Mouse (Mus musculus): Measurements from ENCODE around the gene Slc12a5.

Gene Slc12a5

GRCm38 (mm10) chr2:164947930-164948329 is 12.7 kb upstream of the Slc12a5 start:
- no peak for DNase-seq

DNA sequence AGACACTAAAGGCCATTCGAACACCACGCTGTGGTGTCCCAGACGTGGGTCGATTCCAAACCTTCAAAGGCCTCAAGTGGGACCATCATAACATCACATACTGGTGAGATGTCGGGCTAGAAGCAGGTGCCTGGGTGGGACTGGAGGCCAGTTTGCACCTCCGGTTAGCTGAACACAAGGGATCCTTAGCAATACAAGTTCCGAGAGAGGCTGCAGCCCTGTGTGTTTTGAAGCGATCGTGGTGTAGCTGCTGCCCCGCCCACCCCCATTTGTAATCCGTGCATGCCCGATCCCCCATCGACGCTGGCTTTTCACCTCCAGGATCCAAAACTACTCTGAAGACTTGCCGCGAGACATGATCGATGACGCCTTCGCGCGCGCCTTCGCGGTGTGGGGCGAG is 11.6 kb upstream of the Slc12a5 start:
- no peak for DNase-seq

GRCm38 (mm10) chr2:164950501-164950900 is 10.1 kb upstream of the Slc12a5 start:
- no peak for DNase-seq

- no peak for DNase-seq
Measured at GRCm38 (mm10) chr2:164951745-164952144, 8.9 kb upstream of the Slc12a5 start.

DNA sequence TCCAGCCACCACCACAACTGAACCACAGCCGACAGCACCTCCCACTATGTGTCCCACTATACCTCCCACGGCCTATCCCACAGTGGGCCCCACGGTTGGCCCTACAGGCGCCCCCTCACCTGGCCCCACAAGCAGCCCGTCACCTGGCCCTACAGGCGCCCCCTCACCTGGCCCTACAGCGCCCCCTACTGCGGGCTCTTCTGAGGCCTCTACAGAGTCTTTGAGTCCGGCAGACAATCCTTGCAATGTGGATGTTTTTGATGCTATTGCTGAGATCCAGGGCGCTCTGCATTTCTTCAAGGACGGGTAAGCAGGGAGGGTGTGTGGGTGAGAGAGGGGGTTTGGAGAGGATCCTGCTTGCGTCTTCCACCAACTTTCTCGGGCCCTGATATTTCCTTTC is 8.2 kb upstream of the Slc12a5 start:
- DNase-seq = peak; percentile 32

DNA sequence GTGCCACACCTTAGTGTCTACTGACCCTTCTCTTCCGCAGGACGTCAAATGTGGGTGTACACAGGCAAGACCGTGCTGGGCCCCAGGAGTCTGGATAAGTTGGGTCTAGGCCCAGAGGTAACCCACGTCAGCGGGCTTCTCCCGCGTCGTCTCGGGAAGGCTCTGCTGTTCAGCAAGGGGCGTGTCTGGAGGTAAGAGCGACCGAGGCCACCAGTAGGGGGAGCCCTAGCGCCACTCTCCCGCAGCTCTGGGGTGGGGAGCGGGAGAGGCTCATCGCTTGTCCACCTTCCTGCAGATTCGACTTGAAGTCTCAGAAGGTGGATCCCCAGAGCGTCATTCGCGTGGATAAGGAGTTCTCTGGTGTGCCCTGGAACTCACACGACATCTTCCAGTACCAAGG is 7.4 kb upstream of the Slc12a5 start:
- DNase-seq = peak; percentile 80

- DNase-seq = no peak
Measured at GRCm38 (mm10) chr2:164955725-164956124, 4.9 kb upstream of the Slc12a5 start.

DNA sequence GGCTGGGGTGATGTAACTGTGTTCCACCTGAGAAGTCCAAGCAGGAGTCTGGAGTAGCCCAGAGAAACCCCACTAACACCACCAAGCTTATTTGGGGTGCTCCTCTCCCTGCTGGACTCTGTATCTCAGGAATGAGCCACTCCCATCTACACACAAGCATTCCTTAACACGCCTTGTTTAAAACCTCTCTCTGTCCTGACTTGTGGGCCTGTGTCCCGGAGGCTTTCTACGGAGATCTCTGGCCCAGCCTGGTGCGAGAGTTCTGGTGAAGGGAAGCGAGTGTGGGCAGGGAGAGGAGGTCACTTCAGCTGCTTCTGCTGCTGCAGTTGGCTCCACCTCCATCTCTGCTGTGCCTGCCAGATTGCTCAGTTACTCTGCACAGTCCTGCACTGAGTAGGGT is 4.4 kb upstream of the Slc12a5 start:
- DNase-seq = no peak

DNA sequence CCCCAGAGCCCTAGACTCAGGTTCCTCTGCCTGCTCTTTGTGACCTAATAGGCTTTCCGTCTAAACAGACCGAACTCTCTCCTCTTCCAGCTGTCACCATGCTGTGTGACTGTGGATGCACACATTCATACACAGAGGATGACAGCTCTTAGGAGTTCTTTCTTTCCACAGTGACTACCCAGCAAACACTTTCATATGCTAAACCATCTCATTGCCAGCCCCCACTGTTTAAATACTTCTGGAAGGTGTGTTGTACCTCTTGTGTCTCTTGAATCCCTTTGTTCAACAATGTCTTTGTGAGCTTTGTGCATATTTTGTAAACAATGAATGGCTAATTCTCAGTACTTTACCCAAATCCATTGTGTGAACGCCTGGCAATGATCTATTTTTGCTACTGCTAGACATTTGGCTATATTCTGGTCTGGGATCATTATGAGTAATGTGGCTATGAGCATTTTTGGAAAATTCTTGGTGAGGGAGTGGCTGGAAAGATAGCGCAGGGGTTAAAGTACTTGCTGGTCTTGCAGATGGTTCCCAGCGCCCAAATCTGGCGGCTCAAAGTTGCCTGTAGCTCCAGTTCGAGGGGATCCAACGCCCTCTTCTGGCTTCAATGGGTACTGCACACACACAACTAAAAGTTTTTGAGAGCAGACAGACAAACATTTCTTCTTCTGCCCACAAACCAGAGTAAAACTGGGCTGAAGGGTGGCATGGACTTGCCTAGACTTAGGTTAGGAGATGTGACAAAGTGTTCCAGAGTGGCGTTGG is 2.9 kb upstream of the Slc12a5 start:
- DNase-seq = no peak

DNA sequence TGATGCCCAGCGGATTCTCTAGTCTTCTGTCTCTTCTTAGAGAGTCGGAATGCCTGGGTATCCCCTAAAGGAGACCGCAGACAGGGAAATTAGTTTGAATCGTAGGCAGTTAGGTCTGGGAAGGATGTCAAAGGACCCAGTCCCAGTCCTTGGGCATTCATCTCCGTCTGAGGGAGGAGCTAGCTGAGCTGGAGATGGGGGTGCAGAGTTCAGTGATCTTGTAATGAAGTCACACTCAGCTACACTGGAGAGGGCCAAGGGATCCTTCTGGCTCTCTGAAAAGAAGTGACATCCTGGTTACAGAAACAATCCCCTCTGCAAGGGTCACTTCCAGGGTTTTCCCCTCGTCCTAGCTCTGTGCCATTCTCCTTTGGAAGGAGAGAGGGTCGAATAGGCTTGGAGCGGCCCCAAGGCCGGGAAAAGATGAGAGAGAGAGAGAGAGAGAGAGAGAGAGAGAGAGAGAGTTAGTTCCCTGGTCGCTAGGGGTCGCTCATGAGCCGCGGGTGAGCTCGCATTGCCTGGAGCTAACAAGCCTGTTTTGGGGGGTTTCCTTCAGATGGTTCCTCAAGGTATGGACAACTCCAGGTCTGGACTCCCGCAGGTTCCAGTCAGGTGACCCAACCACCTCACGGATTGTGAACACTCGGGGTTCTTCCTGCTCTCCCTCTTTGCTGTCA is 1.0 kb downstream of the Slc12a5 start:
- DNase-seq = peak; percentile 73

DNA sequence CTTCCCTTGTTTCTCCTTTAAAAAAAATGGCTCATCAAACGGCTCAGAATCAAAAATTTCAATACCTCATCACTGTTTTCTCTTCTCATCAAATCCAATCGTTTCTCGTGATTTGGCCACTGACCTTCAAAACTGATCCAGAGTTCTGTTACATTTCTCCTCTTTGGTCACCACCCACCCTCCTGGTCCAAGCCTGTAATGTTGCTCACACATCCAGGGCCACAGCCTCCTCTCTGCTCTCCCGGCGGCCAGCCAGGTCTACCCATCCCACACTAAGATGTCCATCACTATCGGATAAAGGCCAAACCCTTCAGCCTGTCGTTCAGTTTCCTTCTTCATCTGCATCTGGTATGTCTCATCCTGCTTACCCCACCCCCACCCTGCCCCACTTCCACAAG is 1.6 kb downstream of the Slc12a5 start:
- DNase-seq = no peak

- no peak for DNase-seq
Measured at GRCm38 (mm10) chr2:164964242-164964894, 3.8 kb downstream of the Slc12a5 start.

- no peak for DNase-seq
Measured at GRCm38 (mm10) chr2:164964981-164965380, 4.4 kb downstream of the Slc12a5 start.

DNA sequence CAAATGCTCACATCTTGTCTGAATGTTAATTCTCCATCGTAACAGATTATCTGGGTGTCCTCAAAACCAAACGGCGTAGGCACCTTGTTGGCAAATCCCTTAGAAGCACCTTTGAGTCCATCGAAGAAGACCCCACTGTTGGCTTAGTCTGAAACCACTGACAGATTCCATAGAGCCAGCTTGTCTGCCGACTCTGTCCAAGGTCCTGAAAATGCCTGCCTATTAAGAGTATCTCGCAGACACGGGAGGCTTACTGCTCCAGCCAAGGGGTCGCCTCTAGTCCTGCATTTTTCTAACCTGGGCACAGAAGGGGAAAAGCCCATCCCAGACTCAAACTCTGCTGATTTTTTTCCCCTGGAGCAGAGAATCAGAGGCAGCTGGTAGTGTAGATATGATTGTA is 5.8 kb downstream of the Slc12a5 start:
- peak; percentile 51 for DNase-seq

DNA sequence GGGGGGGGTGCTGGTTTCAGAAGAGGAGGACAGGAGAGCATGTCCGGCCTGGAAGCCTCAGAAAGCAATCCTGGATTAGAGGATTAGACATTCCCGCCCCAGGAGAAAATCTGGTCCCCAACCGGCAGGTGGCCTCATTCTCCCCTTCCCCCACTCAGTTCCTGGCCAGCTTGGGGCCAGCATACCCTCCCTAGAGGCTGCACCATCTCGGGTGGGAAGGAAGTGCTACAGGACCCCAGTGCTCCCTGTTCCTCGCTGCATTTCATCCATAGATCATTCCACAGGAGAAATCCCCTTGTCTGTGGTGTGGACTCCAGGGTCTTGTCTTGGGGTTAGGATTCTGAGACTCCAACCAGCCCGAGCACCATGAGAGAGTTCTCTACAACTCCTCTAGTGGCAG is 6.6 kb downstream of the Slc12a5 start:
- DNase-seq = no peak

DNA sequence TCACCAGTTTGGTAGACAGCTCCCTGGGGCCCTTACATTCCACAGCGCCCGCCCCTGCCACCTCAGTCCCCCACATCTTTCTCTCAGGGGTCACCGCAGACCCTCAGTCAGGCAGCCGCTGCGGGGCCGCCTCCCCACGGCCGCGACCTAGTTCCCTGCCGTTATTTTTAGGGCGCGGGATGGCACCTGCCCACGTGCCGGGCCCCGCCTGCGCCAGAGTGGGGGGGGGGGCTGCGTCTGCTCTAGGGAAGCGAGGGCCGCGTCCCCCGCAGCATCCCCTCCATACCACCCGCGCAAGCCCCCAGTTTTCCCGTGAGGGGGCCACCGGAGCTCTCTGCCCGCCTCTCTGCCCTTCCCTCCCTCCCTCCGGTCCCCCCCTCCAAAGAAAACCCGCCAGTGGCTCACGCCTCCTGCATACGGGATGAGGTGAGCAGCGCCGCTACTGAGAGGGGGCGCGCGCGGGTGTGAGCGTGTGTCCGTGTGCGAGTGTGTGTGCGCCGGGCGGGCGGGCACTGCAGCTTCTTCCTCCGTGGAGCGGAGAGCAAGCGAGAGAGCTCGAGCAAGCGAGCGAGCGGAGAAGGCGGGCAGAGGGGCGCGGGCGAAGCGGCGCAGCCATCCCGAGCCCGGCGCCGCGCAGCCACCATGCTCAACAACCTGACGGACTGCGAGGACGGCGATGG is 7.3 kb downstream of the Slc12a5 start:
- no peak for DNase-seq

GRCm38 (mm10) chr2:164968451-164968851 is 7.8 kb downstream of the Slc12a5 start:
- DNase-seq = peak; percentile 59

DNA sequence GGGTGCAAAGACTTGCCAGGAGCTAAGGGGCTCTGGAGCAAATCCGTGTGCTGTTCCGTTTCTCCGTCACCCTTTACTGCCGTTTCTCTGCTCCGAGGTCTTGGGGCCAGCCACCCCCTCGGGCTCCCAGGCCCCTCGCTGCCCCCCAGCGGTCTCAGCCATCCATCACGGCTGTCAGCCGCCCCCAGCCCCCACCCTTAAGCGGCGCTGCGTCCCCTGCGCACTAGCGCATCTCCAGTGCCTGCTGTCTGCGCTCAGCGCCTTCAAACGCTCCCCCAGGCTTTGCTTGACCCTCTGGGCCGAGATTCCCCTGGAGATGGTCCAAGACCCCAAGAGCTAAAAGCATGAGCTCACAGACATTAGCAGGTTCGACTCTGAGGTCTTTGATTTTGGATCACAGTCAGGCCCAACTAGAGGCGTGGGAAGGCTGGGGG is 8.8 kb downstream of the Slc12a5 start:
- no peak for DNase-seq

DNA sequence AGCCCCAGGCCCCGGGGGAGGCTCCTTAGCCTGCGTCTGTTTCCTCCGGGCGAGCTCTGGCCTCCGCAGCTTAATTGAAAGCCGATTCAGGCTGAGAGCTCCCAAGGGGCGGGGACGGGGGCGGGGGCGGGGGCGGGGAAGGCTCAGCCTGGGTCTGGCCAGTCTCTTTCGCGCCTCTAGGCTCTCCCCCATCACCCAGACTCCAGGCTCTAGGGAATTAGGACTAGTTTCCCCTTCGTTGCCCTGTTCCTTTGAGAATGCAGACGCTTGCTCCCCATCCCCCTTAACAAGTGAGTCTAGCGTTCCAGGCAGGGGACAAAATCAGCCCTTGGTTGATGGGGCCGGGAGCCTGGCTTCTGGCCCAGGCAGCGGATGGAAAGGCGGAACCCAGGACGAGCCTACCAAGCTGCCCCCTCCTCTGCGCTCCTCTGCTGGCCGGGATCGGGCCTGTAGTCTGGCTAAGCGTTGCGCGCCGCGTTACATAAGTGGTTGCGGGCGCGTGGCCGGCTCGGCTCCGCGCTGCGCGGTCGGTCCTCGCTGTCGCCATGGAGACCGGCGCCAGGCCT is 10.1 kb downstream of the Slc12a5 start:
- no peak for DNase-seq

GRCm38 (mm10) chr2:164972646-164973045 is 12.0 kb downstream of the Slc12a5 start:
- DNase-seq = no peak

DNA sequence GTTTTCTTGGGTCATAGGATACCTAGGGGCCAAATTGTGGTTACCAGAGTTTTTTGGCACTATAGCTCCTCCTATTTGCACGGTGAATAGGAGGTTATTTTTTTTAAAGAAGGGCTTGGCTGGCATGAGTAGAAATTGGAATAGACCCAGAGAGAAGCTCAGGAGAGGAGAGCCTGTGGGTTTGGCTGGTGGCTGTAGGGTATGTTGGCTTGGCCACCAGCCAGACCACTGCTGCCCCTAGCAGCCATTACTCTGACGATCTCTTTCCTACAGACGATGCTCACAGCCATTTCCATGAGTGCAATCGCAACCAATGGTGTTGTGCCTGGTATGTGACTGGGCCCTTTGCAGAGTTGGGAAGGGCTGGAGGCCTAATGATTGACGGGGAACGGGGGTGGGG is 15.0 kb downstream of the Slc12a5 start:
- DNase-seq = no peak

DNA sequence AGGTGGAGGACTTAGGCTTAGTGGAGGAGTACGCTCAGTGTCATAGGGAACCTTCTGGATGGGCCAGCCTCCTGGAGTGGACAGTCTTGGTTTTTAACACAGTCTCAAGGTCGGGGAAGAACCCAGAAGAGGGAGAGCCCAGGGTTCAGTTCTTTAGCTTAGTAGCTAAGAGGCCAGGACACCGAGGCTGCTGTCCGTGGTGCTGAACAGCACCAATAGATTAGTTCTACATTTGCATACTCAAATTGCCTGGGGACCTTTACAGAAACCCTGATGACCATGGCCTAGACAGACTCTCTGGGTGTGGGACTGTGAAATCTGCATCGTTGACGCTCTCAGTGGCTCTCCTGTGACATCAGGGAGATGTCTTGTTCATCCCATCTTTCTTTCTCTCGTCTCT is 19.1 kb downstream of the Slc12a5 start:
- DNase-seq = peak; percentile 67

GRCm38 (mm10) chr2:164985962-164986361 is 25.4 kb downstream of the Slc12a5 start:
- no peak for DNase-seq
